In the genomic region with DNA sequence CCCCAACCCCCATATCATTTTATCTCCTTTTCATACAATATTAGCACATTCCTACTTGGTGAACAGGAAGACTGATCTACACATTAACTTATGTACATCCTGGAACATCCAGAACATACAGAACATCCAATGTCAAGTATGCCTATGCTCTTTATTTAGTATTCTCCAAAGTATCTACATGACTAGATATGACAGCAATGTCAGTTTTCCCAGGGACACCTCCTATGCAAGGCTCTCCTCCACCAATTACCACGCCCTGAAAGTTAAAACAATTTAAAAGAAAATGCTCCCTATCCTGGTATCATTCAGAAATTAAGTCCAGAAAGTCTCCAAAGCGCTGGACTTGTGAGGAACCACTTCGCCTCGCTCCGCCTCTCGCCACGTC, we compare ENCODE assay signal across 8 mouse cellular contexts. TPM values are rescaled to one million over a fixed set of nuclear protein-coding genes. Genes with fewer than 3 reads are reported as not detected.
DNase-seq lines count a peak whose midpoint lies in the region; ATAC-seq lines count a peak whose summit lies in the region.

No protein-coding gene starts in this region.

- no peak overlapping the region for H3K27ac ChIP-seq in heart, embryonic 13.5 days (replicated peaks)
- 0 out of 2 replicates have a peak overlapping the region, but pooled peaks have one; percentile 7 for H3K27ac ChIP-seq in embryonic facial prominence, embryonic 10.5 days (replicated peaks)
- no peak overlapping the region for H3K27ac ChIP-seq in hindbrain, embryonic 16.5 days (ENCODE audit: low read depth, low read length)
- H3K27ac ChIP-seq in midbrain, embryonic 12.5 days (replicated peaks), result no peak overlapping the region

- no peak overlapping the region for H3K9ac ChIP-seq in heart, embryonic 13.5 days
- H3K9ac ChIP-seq in hindbrain, embryonic 16.5 days (ENCODE audit: low read depth, low read length), result no peak overlapping the region
- H3K9ac ChIP-seq in midbrain, embryonic 12.5 days (replicated peaks), result no peak overlapping the region

- peaks cover 15% of the 10 kb centered on the region for H3K4me1 ChIP-seq in heart, embryonic 13.5 days
- H3K4me1 ChIP-seq in embryonic facial prominence, embryonic 10.5 days, result peaks cover 13% of the 10 kb centered on the region
- H3K4me1 ChIP-seq in hindbrain, embryonic 16.5 days (ENCODE audit: control insufficient read depth, insufficient read depth, low read depth, low read length), result peaks cover 6% of the 10 kb centered on the region
- H3K4me1 ChIP-seq in midbrain, embryonic 12.5 days, result peaks cover 13% of the 10 kb centered on the region

- no peak for DNase-seq in heart, adult 9 months (ENCODE audit: low spot score in 2 of 2)
- DNase-seq in embryonic facial prominence, embryonic 10.5 days (ENCODE audit: low spot score), result no peak
- no peak for DNase-seq in MN1 (ENCODE audit: low spot score)
- DNase-seq in kidney, postnatal 10 days, result no peak
- no peak for DNase-seq in layer of hippocampus, adult 11-12 months (ENCODE audit: low spot score)

- H3K27me3 ChIP-seq in heart, embryonic 13.5 days (replicated peaks), result no peaks in the 10 kb centered on the region
- no peaks in the 10 kb centered on the region for H3K27me3 ChIP-seq in embryonic facial prominence, embryonic 10.5 days (replicated peaks; ENCODE audit: low read depth, poor library complexity, severe bottlenecking)
- no peaks in the 10 kb centered on the region for H3K27me3 ChIP-seq in hindbrain, embryonic 16.5 days (replicated peaks; ENCODE audit: control insufficient read depth, insufficient read depth, low read length)
- no peaks in the 10 kb centered on the region for H3K27me3 ChIP-seq in midbrain, embryonic 12.5 days

- H3K4me2 ChIP-seq in heart, embryonic 13.5 days, result peak overlapping the region; percentile 95
- H3K4me2 ChIP-seq in hindbrain, embryonic 16.5 days (ENCODE audit: low read length), result peak overlapping the region; percentile 97
- peak overlapping the region; percentile 67 for H3K4me2 ChIP-seq in midbrain, embryonic 12.5 days (replicated peaks)

- ATAC-seq in heart, embryonic 13.5 days (ENCODE audit: extremely low read depth, insufficient number of reproducible peaks, low FRiP score, low TSS enrichment), result no peak
- no peak; the same call in 1 of the 2 replicates for ATAC-seq in hindbrain, embryonic 16.5 days
- ATAC-seq in midbrain, embryonic 12.5 days (ENCODE audit: low FRiP score, low read depth), result 0 out of 2 replicates have a peak, but pooled peaks have one; percentile 16

- 3% methylated on average over 7 of the region's 7 CpGs for WGBS in heart, embryonic 13.5 days
- WGBS in embryonic facial prominence, embryonic 10.5 days, result under 1% methylated on average over 7 of the region's 7 CpGs
- 3% methylated on average over 7 of the region's 7 CpGs for WGBS in hindbrain, embryonic 16.5 days
- 3% methylated on average over 7 of the region's 7 CpGs for WGBS in midbrain, embryonic 12.5 days

- peak overlapping the region; percentile 88 for H3K4me3 ChIP-seq in heart, embryonic 13.5 days
- H3K4me3 ChIP-seq in embryonic facial prominence, embryonic 10.5 days, result peak overlapping the region; percentile 86
- H3K4me3 ChIP-seq in hindbrain, embryonic 16.5 days (ENCODE audit: low read length), result peak overlapping the region; percentile 84
- H3K4me3 ChIP-seq in midbrain, embryonic 12.5 days, result peak overlapping the region; percentile 78

- H3K9me3 ChIP-seq in heart, embryonic 13.5 days, result no peaks in the 10 kb centered on the region
- no peaks in the 10 kb centered on the region; the same call in 1 of the 2 replicates for H3K9me3 ChIP-seq in embryonic facial prominence, embryonic 10.5 days
- H3K9me3 ChIP-seq in hindbrain, embryonic 16.5 days (ENCODE audit: control insufficient read depth, low read length), result no peaks in the 10 kb centered on the region
- no peaks in the 10 kb centered on the region for H3K9me3 ChIP-seq in midbrain, embryonic 12.5 days

- peaks cover 16% of the 10 kb centered on the region for H3K36me3 ChIP-seq in heart, embryonic 13.5 days
- H3K36me3 ChIP-seq in embryonic facial prominence, embryonic 10.5 days (replicated peaks), result peaks cover 14% of the 10 kb centered on the region
- H3K36me3 ChIP-seq in hindbrain, embryonic 16.5 days (ENCODE audit: control insufficient read depth, insufficient read depth, low read length), result peaks cover 2% of the 10 kb centered on the region; the same call in 1 of the 2 replicates
- H3K36me3 ChIP-seq in midbrain, embryonic 12.5 days, result peaks cover 4% of the 10 kb centered on the region; the same call in 1 of the 2 replicates

RNA-seq across cellular contexts. Expression of a gene that starts 0.4 kb away (rescaled TPM):
- polyA plus RNA-seq in heart, embryonic 13.5 days (2015; fragmentation: Nextera tagmentation; extraction: Ambion mirVana), result 47.3 and 53.8 TPM in 2 replicates
- polyA plus RNA-seq in embryonic facial prominence, embryonic 10.5 days (2016; fragmentation: Nextera tagmentation; extraction: Ambion mirVana), result 41.3 and 43.1 TPM in 2 replicates
- 7.8 and 9.5 TPM in 2 replicates for polyA plus RNA-seq in hindbrain, embryonic 16.5 days (2015; fragmentation: Nextera tagmentation; extraction: Ambion mirVana)
- 34.5 and 40.4 TPM in 2 replicates for polyA plus RNA-seq in midbrain, embryonic 12.5 days (2016; fragmentation: Nextera tagmentation; extraction: Ambion mirVana)

RNA-seq across cellular contexts. Expression of a gene that starts 28.2 kb away (rescaled TPM):
- 162 and 175 TPM in 2 replicates for polyA plus RNA-seq in heart, embryonic 13.5 days (2015; fragmentation: Nextera tagmentation; extraction: Ambion mirVana)
- polyA plus RNA-seq in embryonic facial prominence, embryonic 10.5 days (2016; fragmentation: Nextera tagmentation; extraction: Ambion mirVana), result 191 and 195 TPM in 2 replicates
- 194 and 203 TPM in 2 replicates for polyA plus RNA-seq in hindbrain, embryonic 16.5 days (2015; fragmentation: Nextera tagmentation; extraction: Ambion mirVana)
- 178 TPM in 2 replicates for polyA plus RNA-seq in midbrain, embryonic 12.5 days (2016; fragmentation: Nextera tagmentation; extraction: Ambion mirVana)
